Mouse (Mus musculus) mouse embryonic stem cell (cell line): Measurements from ENCODE around the gene Ttll10.

ENCODE experiments used
- in situ Hi-C, 2 experiments: fragments of 300-500 bp; cut with MboI; formaldehyde crosslinking; loops; 1 replicate in 1 of 2; 3 replicates in 1 of 2; pipeline ENCODE4 v1.14.3; 2019 to 2020; ENCODE audit warnings: low sequenced_read_pairs in 2 of 2, low pct_unique_long_range_greater_than_20kb in 1 of 2, mixed read lengths in 1 of 2; ENCODE audit not compliant: unreplicated experiment in 1 of 2

Ttll10 gene

GRCm38 (mm10) chr4:156070276-156070675 is 11.1 kb upstream of the Ttll10 start:
- in situ Hi-C loops: no loop called here

- in situ Hi-C loops: no loop called here
Observed at GRCm38 (mm10) chr4:156069701-156070100, 10.5 kb upstream of the Ttll10 start.

GRCm38 (mm10) chr4:156067256-156067949 is 8.2 kb upstream of the Ttll10 start:
- in situ Hi-C loops: no loop called here

- in situ Hi-C loops: no loop called here
Observed at GRCm38 (mm10) chr4:156065156-156065894, 6.1 kb upstream of the Ttll10 start.

- in situ Hi-C loops: no loop called here
Observed at GRCm38 (mm10) chr4:156064510-156064897, 5.3 kb upstream of the Ttll10 start.

GRCm38 (mm10) chr4:156063861-156064509 is 4.8 kb upstream of the Ttll10 start:
- in situ Hi-C loops: no loop called here

- in situ Hi-C loops: no loop called here
Observed at GRCm38 (mm10) chr4:156059713-156060112, 499 bp upstream of the Ttll10 start.

- in situ Hi-C loops: no loop called here
Observed at GRCm38 (mm10) chr4:156058826-156059225, 388 bp downstream of the Ttll10 start.

- in situ Hi-C loops: no loop called here
Observed at GRCm38 (mm10) chr4:156057702-156058101, 1.5 kb downstream of the Ttll10 start.

GRCm38 (mm10) chr4:156055173-156055572 is 4.0 kb downstream of the Ttll10 start:
- in situ Hi-C loops: no loop called here

GRCm38 (mm10) chr4:156054606-156055005 is 4.6 kb downstream of the Ttll10 start:
- in situ Hi-C loops: no loop called here

- in situ Hi-C loops: no loop called here
Observed at GRCm38 (mm10) chr4:156054130-156054529, 5.1 kb downstream of the Ttll10 start.

- in situ Hi-C loops: no loop called here
Observed at GRCm38 (mm10) chr4:156053113-156053512, 6.1 kb downstream of the Ttll10 start.

- in situ Hi-C loops: no loop called here
Observed at GRCm38 (mm10) chr4:156050391-156050980, 8.7 kb downstream of the Ttll10 start.

- in situ Hi-C loops: no loop called here
Observed at GRCm38 (mm10) chr4:156049779-156050178, 9.4 kb downstream of the Ttll10 start.

GRCm38 (mm10) chr4:156044754-156045153 is 14.5 kb downstream of the Ttll10 start:
- in situ Hi-C loops: no loop called here

GRCm38 (mm10) chr4:156034901-156035300 is 24.3 kb downstream of the Ttll10 start:
- in situ Hi-C loops: loop anchor here in 1 of 2 experiments (5.0 kb wide), 1 partner anchor 62 kb away; no protein-coding TSS in a partner anchor

- in situ Hi-C loops: loop anchor here in 1 of 2 experiments (5.0 kb wide), 1 partner anchor 63 kb away; no protein-coding TSS in a partner anchor
Observed at GRCm38 (mm10) chr4:156034301-156034700, 24.9 kb downstream of the Ttll10 start.
